Mouse (Mus musculus) limb, embryonic 14.5 days (tissue): ENCODE measurements around the gene Sardh. TPM values are rescaled to one million over a fixed set of nuclear protein-coding genes. Genes with fewer than 3 reads are reported as not detected.
A peak's percentile ranks its signal among the peaks of the same experiment; 100 is the strongest.

ENCODE experiments used
- ATAC-seq: fragments of 200-750 bp; cut with Nextera tagmentation; 2 replicates; pipeline ENCODE4 v1.8.0; 2017; ENCODE audit warnings: low read depth, moderate number of reproducible peaks, moderate TSS enrichment; ENCODE audit not compliant: low FRiP score
- DNase-seq: peaks from one replicate; pipeline ENCODE4 v3.0.0-alpha.2; 2015; ENCODE audit warnings: low spot score
- H3K27ac ChIP-seq: fragments of 300-500 bp; sonication (generic); replicated peaks from 2 replicates; pipeline ENCODE4 v1.5.1; 2014; ENCODE audit warnings: low read depth, mild to moderate bottlenecking, low read length, moderate library complexity, mixed read lengths
- H3K27me3 ChIP-seq: fragments of 300-500 bp; sonication (generic); 2 replicates; pipeline ENCODE4 v1.6.1; 2014; ENCODE audit warnings: low read length, mixed read lengths; ENCODE audit not compliant: control insufficient read depth, insufficient read depth
- H3K36me3 ChIP-seq: fragments of 300-500 bp; sonication (generic); 2 replicates; pipeline ENCODE4 v1.6.1; 2014; ENCODE audit warnings: mild to moderate bottlenecking, low read length, moderate library complexity, mixed read lengths; ENCODE audit not compliant: control insufficient read depth, insufficient read depth
- H3K4me1 ChIP-seq: fragments of 300-500 bp; sonication (generic); 2 replicates; pipeline ENCODE4 v1.6.1; 2014; ENCODE audit warnings: antibody characterized with exemption, low read length, mixed read lengths; ENCODE audit not compliant: control insufficient read depth, insufficient read depth
- H3K4me2 ChIP-seq: fragments of 300-500 bp; sonication (generic); replicated peaks from 2 replicates; pipeline ENCODE4 v1.6.1; 2014; ENCODE audit warnings: low read depth, mild to moderate bottlenecking, low read length, moderate library complexity; ENCODE audit not compliant: severe bottlenecking
- H3K4me3 ChIP-seq: fragments of 300-500 bp; sonication (generic); replicated peaks from 2 replicates; pipeline ENCODE4 v1.5.1; 2014; ENCODE audit warnings: low read length
- H3K9ac ChIP-seq: fragments of 300-500 bp; sonication (generic); 2 replicates; pipeline ENCODE4 v1.6.1; 2014; ENCODE audit warnings: mild to moderate bottlenecking, low read depth, low read length, moderate library complexity; ENCODE audit not compliant: severe bottlenecking
- H3K9me3 ChIP-seq: fragments of 300-500 bp; sonication (generic); 2 replicates; pipeline ENCODE4 v1.6.1; 2016; ENCODE audit warnings: low read length; ENCODE audit not compliant: control insufficient read depth
- POLR2A ChIP-seq: fragments of 200-500 bp; IDR thresholded peaks from 2 replicates; pipeline ENCODE4 v1.8.0; 2012; ENCODE audit warnings: inconsistent platforms, mild to moderate bottlenecking, moderate library complexity, borderline replicate concordance; ENCODE audit not compliant: insufficient read depth, insufficient read length; ENCODE audit errors: extremely low read depth
- WGBS: fragments of 180-500 bp; shearing (Covaris S2); extraction: QIAGEN DNeasy Blood & Tissue Kit; methylation state at CpG from one replicate; pipeline ENCODE4 v1.1.7; 2014; 5-methylcytosine and 5-hydroxymethylcytosine counted together
- polyA plus RNA-seq, 2 experiments: library from polyadenylated mRNA; depleted of rRNA in 1 of 2; stranded (reverse) in 1 of 2; unstranded in 1 of 2; fragments of >200 nt; fragmentation: Nextera tagmentation in 1 of 2; extraction: Ambion mirVana in 1 of 2; gene quantifications; 2 replicates each; pipeline versions ENCODE4 v1.2.1 to v1.2.3; 2012 to 2014

Gene Sardh
- polyA plus RNA-seq, 2 experiments: 8.7 to 10.9 TPM

GRCm38 (mm10) chr2:27206128-27206797 lies 41.9 kb downstream of the Sardh start:
- peaks cover 31% of the 10 kb centered on the region for H3K4me1 ChIP-seq
- no peak overlapping the region for H3K4me2 ChIP-seq
- peak; percentile 62 for DNase-seq
- TF ChIP-seq POLR2A: no peak
- no peaks in the 10 kb centered on the region for H3K36me3 ChIP-seq
- no peaks in the 10 kb centered on the region for H3K9me3 ChIP-seq
- no peaks in the 10 kb centered on the region for H3K27me3 ChIP-seq
- H3K4me3 ChIP-seq: no peak overlapping the region
- WGBS: 60% methylated on average over 15 of the region's 15 CpGs
- no peak overlapping the region for H3K9ac ChIP-seq
- H3K27ac ChIP-seq: no peak overlapping the region
- no peak for ATAC-seq

GRCm38 (mm10) chr2:27205666-27206065 lies 42.5 kb downstream of the Sardh start:
- no peak for DNase-seq
- WGBS: 64% methylated on average over 10 of the region's 10 CpGs
- Histone ChIP-seq H3K9ac (no peak overlapping the region), H3K4me3 (no peak overlapping the region), H3K27ac (no peak overlapping the region), H3K4me2 (no peak overlapping the region), H3K4me1 (peaks cover 31% of the 10 kb centered on the region), H3K27me3 (no peaks in the 10 kb centered on the region), H3K36me3 (no peaks in the 10 kb centered on the region), H3K9me3 (no peaks in the 10 kb centered on the region)
- ATAC-seq: no peak
- no peak for TF ChIP-seq POLR2A

- Histone ChIP-seq H3K27ac (no peak overlapping the region), H3K4me2 (no peak overlapping the region), H3K9me3 (no peaks in the 10 kb centered on the region), H3K4me1 (no peaks in the 10 kb centered on the region; the same call in 1 of the 2 replicates), H3K4me3 (no peak overlapping the region), H3K27me3 (no peaks in the 10 kb centered on the region), H3K36me3 (no peaks in the 10 kb centered on the region), H3K9ac (no peak overlapping the region)
- DNase-seq (no peak), ATAC-seq (no peak)
- TF ChIP-seq POLR2A: no peak
- 91% methylated on average over 1 of the region's 1 CpGs for WGBS
Measured at GRCm38 (mm10) chr2:27200586-27200985, 47.6 kb downstream of the Sardh start.

- Histone ChIP-seq H3K4me3 (no peak overlapping the region), H3K27ac (no peak overlapping the region; the same call in 1 of the 2 replicates), H3K9ac (no peak overlapping the region), H3K36me3 (no peaks in the 10 kb centered on the region), H3K4me2 (no peak overlapping the region), H3K4me1 (no peaks in the 10 kb centered on the region; the same call in 1 of the 2 replicates), H3K9me3 (no peaks in the 10 kb centered on the region), H3K27me3 (no peaks in the 10 kb centered on the region)
- WGBS: 38% methylated on average over 5 of the region's 5 CpGs
- no peak for TF ChIP-seq POLR2A
- DNase-seq (no peak), ATAC-seq (no peak)
Measured at GRCm38 (mm10) chr2:27198551-27199246, 49.4 kb downstream of the Sardh start.

GRCm38 (mm10) chr2:27189994-27190393 lies 58.1 kb downstream of the Sardh start:
- Histone ChIP-seq H3K4me1 (peaks cover 10% of the 10 kb centered on the region; the same call in 1 of the 2 replicates), H3K36me3 (no peaks in the 10 kb centered on the region), H3K4me2 (no peak overlapping the region), H3K4me3 (no peak overlapping the region), H3K27ac (no peak overlapping the region), H3K9me3 (no peaks in the 10 kb centered on the region), H3K27me3 (no peaks in the 10 kb centered on the region), H3K9ac (no peak overlapping the region)
- ATAC-seq: peak; percentile 80
- TF ChIP-seq POLR2A: no peak
- 32% methylated on average over 4 of the region's 4 CpGs for WGBS
- DNase-seq: peak; percentile 36
